Mouse (Mus musculus) 416B (cell line): ENCODE data around the gene Gdf7.

Experiments
- DNase-seq: peaks from one replicate; pipeline ENCODE4 v3.0.0; 2011; ENCODE audit warnings: low read depth

The Gdf7 gene

GRCm38 (mm10) chr12:8326825-8327674 lies 25.3 kb upstream of the Gdf7 start:
- peak; percentile 85 for DNase-seq

DNA sequence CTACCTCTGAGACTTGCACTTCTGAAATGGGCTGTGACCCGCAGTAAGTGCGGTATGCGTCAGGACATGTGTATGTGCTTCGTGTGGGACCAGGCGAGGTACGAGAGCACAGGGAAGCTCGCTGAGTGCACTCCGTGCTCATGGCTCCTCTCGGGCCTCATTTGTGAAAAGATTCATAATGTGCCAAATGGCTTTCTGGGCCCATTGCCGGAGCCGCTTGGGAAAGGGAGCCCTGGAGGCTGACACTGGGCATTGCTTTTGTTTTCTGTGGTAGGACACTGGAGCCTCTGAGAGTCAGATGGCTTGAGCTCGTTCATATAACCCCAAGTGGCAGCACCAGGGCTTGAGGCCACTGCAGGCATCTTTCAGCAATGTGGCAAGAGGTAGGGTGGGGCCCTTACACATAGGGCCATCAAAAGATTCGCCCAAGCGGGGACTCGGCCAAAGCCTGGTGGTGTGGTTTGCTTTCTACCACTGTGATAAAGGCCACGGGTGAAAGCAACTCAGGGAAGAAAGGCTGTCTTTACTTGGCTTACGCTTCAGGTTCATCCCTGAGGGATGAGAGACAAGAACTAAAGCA lies 24.3 kb upstream of the Gdf7 start:
- no peak for DNase-seq

DNA sequence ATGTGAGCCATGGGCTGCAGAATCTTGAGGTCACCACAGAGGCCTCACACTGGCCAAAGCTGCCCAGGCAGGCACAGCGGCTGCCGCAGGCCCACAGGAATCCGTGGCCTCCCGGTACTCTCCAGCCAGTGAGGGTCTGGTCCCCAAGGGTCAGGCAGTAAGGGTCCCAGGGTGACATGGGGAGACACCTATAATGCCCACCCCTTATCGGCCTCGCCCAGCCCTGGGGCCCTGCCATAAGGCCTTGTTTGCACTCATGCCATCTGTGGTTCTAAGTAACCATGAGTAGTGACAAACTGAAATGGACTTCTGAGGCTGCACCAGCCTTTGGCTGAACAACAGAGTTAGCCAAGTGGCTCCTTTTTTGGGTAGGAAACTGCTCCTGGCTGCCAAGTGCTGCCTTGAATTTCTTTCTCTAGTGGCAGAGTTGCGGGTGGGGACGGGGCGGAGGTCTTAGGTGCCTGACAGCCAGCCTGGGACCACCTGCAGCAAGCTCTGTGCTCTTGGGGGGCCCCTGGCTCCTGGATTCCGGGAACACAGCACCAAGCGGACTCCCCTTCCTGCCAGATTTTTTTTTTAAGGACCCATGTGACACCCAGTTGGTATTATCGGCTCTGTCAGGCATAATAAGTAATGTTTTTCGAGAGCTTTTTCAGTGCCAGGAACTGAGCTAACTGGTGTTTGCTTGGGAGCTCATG lies 23.6 kb upstream of the Gdf7 start:
- DNase-seq, result no peak

- no peak for DNase-seq
Measured at GRCm38 (mm10) chr12:8324086-8324485, 22.3 kb upstream of the Gdf7 start.

GRCm38 (mm10) chr12:8321506-8321905 lies 19.8 kb upstream of the Gdf7 start:
- no peak for DNase-seq

- peak; percentile 59 for DNase-seq
Measured at GRCm38 (mm10) chr12:8320084-8320713, 18.4 kb upstream of the Gdf7 start.

- DNase-seq, result peak; percentile 39
Measured at GRCm38 (mm10) chr12:8316541-8316940, 14.8 kb upstream of the Gdf7 start.

- no peak for DNase-seq
Measured at GRCm38 (mm10) chr12:8313773-8314172, 12.0 kb upstream of the Gdf7 start.

DNA sequence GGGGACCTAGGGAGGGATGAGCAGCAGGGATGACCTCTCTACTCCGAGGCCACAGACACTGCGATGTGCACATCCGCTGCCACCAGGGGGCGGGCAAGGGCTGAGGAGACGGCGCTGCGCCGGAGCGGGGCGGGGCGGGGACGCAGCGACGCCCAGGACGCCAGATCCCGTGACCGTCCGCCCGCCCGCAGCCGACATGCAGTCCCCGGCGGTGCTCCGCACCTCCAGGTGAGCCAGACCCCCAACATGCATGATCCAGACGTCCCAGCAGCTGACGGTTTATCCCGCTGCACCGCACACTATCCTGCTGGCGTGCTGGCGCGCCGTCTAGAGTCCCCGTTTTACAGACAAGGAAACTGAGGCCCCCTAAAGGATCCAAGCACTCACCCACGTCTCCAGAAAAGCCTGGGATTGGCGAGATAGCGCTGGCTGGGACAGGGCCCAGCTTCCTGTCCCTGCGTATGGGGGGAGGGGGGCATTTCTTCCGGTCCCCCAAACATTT lies 11.6 kb upstream of the Gdf7 start, which contains the start of gene Hs1bp3:
Gene Hs1bp3 (plus strand): TSS at position 163 of the 502 bp plus-strand sequence.
- peak; percentile 78 for DNase-seq

DNA sequence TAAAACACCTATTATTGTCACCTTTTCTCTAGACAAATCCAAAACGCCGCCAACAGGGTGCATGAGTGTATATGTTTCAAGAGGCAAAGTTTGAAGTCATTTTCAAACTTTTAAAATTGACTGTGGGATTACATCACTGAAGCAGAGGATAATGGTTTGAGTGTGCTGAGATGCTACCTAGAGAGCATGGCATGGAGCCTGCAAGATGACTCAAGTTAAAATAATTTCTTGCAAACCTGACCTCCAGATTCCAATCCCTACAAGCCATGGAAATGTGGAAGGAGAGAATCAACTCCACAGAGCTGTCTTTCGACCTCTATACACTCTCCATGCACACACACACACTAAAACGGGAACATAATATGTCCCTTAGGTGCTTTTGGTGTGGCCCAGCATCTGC lies 10.5 kb upstream of the Gdf7 start:
- DNase-seq, result no peak

DNA sequence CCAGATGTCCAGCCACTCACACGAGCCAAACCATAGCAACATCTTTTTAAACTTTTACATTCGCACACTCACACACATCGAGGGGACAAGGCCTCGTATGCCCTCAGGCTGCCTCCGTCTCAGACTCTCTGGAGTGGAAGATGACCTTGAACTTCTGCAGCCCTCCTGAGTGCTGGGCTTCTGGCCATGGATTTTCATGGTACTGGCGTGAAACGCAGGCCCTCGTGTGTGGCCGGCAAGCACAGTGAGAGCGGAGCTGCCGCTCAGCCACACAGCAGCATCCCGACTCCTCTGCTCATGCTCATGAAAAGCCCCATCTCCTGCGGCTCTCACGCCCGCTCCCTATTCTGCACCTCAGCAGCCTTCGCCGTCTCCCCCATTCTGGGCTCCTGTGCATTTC lies 9.2 kb upstream of the Gdf7 start:
- DNase-seq, result no peak

DNA sequence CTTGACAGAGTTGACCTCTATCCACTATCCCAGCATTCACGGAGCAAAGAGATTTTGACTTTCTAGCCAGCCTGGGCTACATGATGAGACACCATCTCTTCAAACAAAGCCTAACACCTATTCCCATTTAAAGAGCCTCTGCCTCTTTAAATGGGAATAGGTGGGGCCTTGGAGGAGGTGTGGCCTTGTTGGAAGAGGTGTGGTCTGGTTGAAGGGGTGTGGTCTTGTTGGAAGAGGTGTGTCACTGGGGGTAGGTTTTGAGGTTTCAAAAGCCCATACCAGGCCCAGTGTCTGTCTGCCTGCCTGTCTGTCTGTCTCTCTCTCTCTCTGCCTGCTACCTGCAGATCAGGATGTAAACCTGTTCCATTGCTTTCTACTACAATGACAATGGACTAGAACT lies 5.2 kb upstream of the Gdf7 start:
- peak; percentile 63 for DNase-seq

DNA sequence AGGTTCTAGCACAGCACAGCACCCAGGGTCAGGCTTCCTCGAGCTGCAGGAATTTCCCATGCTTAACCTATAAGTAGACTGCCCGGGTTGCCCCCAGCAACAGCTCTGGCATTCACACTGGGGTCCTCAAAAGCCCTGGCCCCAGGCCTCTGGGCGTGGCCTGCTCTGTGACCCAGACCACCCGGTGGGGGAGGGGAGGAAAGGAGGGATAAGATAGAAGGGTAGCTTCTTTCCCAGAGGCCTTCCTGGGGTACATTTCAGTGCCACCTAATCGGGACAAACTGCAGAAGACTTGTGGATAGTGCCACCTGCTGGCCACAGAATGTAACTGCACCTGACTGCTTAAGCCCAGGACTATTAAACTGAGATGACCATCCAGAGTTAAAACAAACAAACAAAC lies 4.7 kb upstream of the Gdf7 start:
- peak; percentile 77 for DNase-seq

DNA sequence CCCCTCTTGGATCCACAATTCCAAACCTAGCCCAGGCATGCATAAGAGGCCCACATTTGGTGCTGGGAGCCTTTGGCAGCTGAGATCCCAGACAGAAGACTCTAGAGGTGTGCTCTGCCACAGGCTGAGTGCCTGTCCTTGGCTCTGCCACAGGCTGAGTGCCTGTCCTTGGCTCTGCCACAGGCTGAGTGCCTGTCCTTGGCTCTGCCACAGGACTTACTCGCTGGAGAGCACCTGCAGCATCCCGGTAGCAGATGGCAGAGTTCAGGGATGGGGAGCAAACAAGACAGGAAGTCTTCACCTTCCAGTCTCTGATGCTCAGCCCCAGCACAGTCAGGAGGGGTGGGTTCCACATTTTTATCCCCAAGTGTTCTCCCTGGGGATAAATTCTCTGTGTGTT lies 3.5 kb upstream of the Gdf7 start:
- no peak for DNase-seq

DNA sequence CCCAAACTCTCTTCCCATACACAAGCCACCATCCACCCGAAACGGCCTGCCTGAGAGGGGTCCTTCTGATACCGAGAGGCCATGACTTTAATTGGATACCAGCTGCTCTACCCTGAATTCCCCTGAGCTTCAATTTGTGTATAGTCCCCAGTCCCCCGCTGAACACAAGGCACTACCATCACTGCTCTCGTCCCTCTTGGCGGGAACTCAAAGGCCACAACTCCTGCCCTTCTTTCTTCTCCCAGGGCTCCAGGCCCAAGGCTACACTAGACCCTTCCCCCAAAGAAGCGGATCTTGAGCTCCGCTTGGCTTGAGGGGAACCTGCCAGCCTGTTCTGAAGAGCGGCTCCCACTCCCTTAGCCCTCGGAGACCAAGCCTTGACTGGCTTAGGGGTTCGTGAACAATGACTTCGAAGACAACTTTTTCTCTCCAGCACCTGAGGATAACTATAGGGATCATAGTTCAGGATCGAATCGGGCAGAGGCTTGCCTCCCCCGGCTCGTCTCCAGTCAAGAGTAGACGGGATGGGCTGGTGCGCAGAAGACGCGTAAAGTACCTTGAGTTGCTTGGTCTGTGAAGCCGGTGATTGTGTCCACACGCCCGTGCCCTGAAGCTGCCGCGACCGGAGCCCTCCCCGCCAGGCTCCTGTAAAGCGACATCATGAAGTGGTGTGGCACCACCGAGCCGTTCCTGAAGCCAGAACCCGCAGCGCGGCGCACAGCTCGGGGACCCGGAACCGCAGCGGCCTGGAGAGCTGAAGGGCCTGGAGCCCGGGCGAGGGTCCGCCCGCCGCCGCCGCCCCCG lies 541 bp downstream of the Gdf7 start:
- no peak for DNase-seq

DNA sequence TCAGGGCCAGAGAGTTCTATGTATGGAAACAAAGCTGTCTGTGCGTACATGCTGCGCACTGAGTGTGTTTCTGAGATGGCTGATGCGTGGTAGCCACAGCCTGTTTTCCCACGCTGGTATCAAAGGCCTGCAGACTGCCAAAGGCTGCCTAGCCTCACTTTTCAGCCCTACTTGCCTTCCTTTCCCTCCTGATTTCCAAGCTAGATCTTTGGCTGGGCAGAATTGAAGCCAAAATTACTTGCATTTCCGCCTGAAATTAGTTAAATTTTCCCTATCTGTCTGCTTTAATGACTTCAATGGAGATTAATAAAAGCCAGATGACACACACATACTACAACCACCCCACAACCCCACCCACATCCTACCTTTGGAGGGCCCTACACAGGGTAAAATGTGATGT lies 1.2 kb downstream of the Gdf7 start:
- DNase-seq, result no peak

GRCm38 (mm10) chr12:8300111-8300480 lies 1.7 kb downstream of the Gdf7 start:
- no peak for DNase-seq

- no peak for DNase-seq
Measured at GRCm38 (mm10) chr12:8299143-8300110, 2.3 kb downstream of the Gdf7 start.

- no peak for DNase-seq
Measured at GRCm38 (mm10) chr12:8298361-8299142, 3.2 kb downstream of the Gdf7 start.
